Mouse (Mus musculus) olfactory bulb, adult 2 months (tissue): ENCODE measurements around the gene Cryzl2.

Source experiments
- CTCF ChIP-seq: fragments of 200-500 bp; IDR thresholded peaks from 2 replicates; pipeline ENCODE4 v1.5.1; 2012; ENCODE audit warnings: low read depth, mild to moderate bottlenecking, low read length, moderate library complexity; ENCODE audit not compliant: insufficient read depth
- POLR2A ChIP-seq: fragments of 200-500 bp; IDR thresholded peaks from 2 replicates; pipeline ENCODE4 v1.6.1; 2012; ENCODE audit warnings: mild to moderate bottlenecking, low read depth, low read length, moderate library complexity; ENCODE audit not compliant: insufficient read depth

DNA sequence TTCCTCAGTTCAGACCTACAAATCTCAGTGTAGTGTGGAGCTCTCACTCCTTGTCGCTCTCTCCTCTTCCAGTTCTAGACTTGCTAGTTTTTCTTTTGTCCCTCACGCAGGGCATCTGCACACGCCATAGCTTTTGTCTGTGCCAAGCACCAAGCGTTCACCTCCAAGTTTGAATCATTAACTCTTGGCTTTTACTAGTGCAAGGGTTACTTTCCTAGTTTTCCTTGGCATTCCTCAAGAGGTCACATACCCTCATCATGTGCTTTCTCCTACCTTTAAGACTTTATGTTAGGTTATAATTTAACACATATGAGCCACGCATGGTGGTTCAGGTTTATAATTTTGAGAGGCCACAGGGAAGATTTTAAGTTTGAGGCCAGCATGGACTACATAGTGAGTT, 2.9 kb downstream of the Cryzl2 start:
- TF ChIP-seq POLR2A (no peak), CTCF (no peak)
